In genomic region chr11:107250882-107251281, GRCm38 (mm10) we compare ENCODE assay signal across 21 mouse cellular contexts.
DNase-seq lines count a peak whose midpoint lies in the region; TF ChIP-seq lines count a peak whose summit lies in the region.
"Had no signal": no experiment of that assay in that cellular context is flagged by ENCODE, and none has a peak within 500 bp of the region (broad histone marks: within the 10 kb centered on the region; RNA-seq: fewer than 3 reads in every experiment).

No protein-coding gene starts in this region.

- WGBS in heart, adult 2 months: 67% methylated on average over 8 of the region's 8 CpGs
- 95% methylated on average over 8 of the region's 8 CpGs for WGBS in forebrain, embryonic 10.5 days

- no peaks in the 10 kb centered on the region for H3K36me3 ChIP-seq in heart, adult 2 months (ENCODE audit: control insufficient read depth, insufficient read depth, low read length)
- peaks cover 69% of the 10 kb centered on the region for H3K36me3 ChIP-seq in forebrain, embryonic 10.5 days (replicated peaks)

- H3K4me3 ChIP-seq in heart, adult 2 months: no peak overlapping the region
- no peak overlapping the region for H3K4me3 ChIP-seq in forebrain, embryonic 10.5 days
- H3K4me3 ChIP-seq: embryonic facial prominence, embryonic 12.5 days; embryonic facial prominence, embryonic 15.5 days; forebrain, embryonic 12.5 days; forebrain, embryonic 15.5 days had no signal

- H3K27ac ChIP-seq in heart, adult 2 months: peak overlapping the region; percentile 89
- H3K27ac ChIP-seq in forebrain, embryonic 10.5 days: no peak overlapping the region
- H3K27ac ChIP-seq: embryonic facial prominence, embryonic 12.5 days; embryonic facial prominence, embryonic 15.5 days; forebrain, embryonic 12.5 days; forebrain, embryonic 15.5 days; hindbrain, embryonic 14.5 days; hindbrain, postnatal 0 days had no signal

- no peak for TF ChIP-seq EP300 in heart, adult 2 months (IDR thresholded peaks at IDR 0.05; ENCODE audit: insufficient read depth, low read depth, low read length)

- H3K4me1 ChIP-seq in heart, adult 2 months (ENCODE audit: control insufficient read depth, insufficient read depth, low read length): peaks cover 5% of the 10 kb centered on the region
- H3K4me1 ChIP-seq in forebrain, embryonic 10.5 days: no peaks in the 10 kb centered on the region
- H3K4me1 ChIP-seq: embryonic facial prominence, embryonic 12.5 days; embryonic facial prominence, embryonic 15.5 days; forebrain, embryonic 12.5 days had no signal

- peaks cover 2% of the 10 kb centered on the region; the same call in 1 of the 2 replicates for H3K79me2 ChIP-seq in heart, adult 2 months (replicated peaks; ENCODE audit: control insufficient read depth, insufficient read depth, low read length)

- peak; percentile 41 for DNase-seq in gastrocnemius, postnatal 25 days
- DNase-seq in gastrocnemius, postnatal 14 days: no peak
- DNase-seq in heart, adult 2 months: peak in 1 of 2 experiments; percentile 54
- no peak for DNase-seq in heart, postnatal 25 days (ENCODE audit: low spot score)
- DNase-seq in skeletal muscle tissue, adult 2 months (ENCODE audit: low read depth, low spot score): peak; percentile 60
- DNase-seq in forebrain, embryonic 10.5 days (ENCODE audit: extremely low spot score, low spot score): no peak
- DNase-seq: adrenal gland, adult 2 months; adrenal gland, postnatal 14 days; cerebellum, adult 11 months; cerebellum, adult 2 months; cerebellum, adult 9-11 months; cerebellum, postnatal 25 days; heart, postnatal 4 days; kidney, adult 18-20 months; kidney, adult 9 months had no signal

- TF ChIP-seq POLR2A in heart, adult 2 months (IDR thresholded peaks at IDR 0.05; ENCODE audit: insufficient read depth, low read depth, low read length): no peak

- no peaks in the 10 kb centered on the region for H3K27me3 ChIP-seq in heart, adult 2 months (ENCODE audit: control insufficient read depth, insufficient read depth, low read length)
- H3K27me3 ChIP-seq in forebrain, embryonic 10.5 days (ENCODE audit: poor library complexity, severe bottlenecking): no peaks in the 10 kb centered on the region
- H3K27me3 ChIP-seq: embryonic facial prominence, embryonic 12.5 days; embryonic facial prominence, embryonic 15.5 days; forebrain, embryonic 12.5 days; forebrain, embryonic 15.5 days had no signal

- peaks cover 6% of the 10 kb centered on the region; the same call in 1 of the 2 replicates for H3K9me3 ChIP-seq in forebrain, embryonic 10.5 days
- H3K9me3 ChIP-seq: embryonic facial prominence, embryonic 12.5 days; embryonic facial prominence, embryonic 15.5 days; forebrain, embryonic 12.5 days; forebrain, embryonic 15.5 days had no signal

- intact Hi-C loops in gastrocnemius, postnatal 14 days (cut with DNase I; ENCODE audit: low total_unique reads): no loop called here
- intact Hi-C loops in heart, adult 2 months (cut with DNase I): no loop called here
- intact Hi-C loops in heart, postnatal 25 days (cut with DNase I): loop anchor here (5.0 kb wide), 1 partner anchor 34 kb away; no protein-coding TSS in a partner anchor

- no peak overlapping the region for H3K9ac ChIP-seq in heart, adult 2 months (ENCODE audit: low read depth, low read length)
- H3K9ac ChIP-seq: embryonic facial prominence, embryonic 12.5 days; embryonic facial prominence, embryonic 15.5 days; forebrain, embryonic 12.5 days; forebrain, embryonic 15.5 days; hindbrain, embryonic 14.5 days had no signal

- TF ChIP-seq CTCF in heart, adult 2 months (IDR thresholded peaks at IDR 0.05): no peak

Comparison
In these comparisons a context has a peak if more than half of its experiments do, and no peak if none do; other contexts are left out.
1. DNase-seq: peak in gastrocnemius, postnatal 25 days (single experiment) and skeletal muscle tissue, adult 2 months (single experiment); none in gastrocnemius, postnatal 14 days (single experiment), heart, postnatal 25 days (single experiment) and forebrain, embryonic 10.5 days (single experiment).